Mouse (Mus musculus) activated CD4-positive, CD25-positive, alpha-beta regulatory T cell (primary cell): Measurements from ENCODE around the gene ccdc198. TPM values are rescaled to one million over a fixed set of nuclear protein-coding genes. Genes with fewer than 3 reads are reported as not detected.

Source experiments
- polyA plus RNA-seq, 2 experiments: library from polyadenylated mRNA; unstranded; fragments of 100-300 nt; shearing (Covaris generic); gene quantifications; one replicate each; pipeline ENCODE4 v1.2.1; 2017

The ccdc198 gene
- polyA plus RNA-seq: under 1 TPM in 1 of 2 experiments, not detected in 1; 0.36 TPM

GRCm38 (mm10) chr14:49245126-49245714 is at the start of gene ccdc198:
ccdc198 (minus strand) TSS chr14:49245474.

GRCm38 (mm10) chr14:49171867-49172581 is 73.2 kb downstream of the ccdc198 start, which contains the start of gene Naa30:
Naa30 (plus strand) TSS chr14:49172226.

Other genes starting within 250 kb of the ccdc198 start
- 10 to 100 TPM; 39.9 to 55.3 TPM for gene Ap5m1, start 179.4 kb downstream of the ccdc198 start, polyA plus RNA-seq
- gene Exoc5, start 178.8 kb downstream of the ccdc198 start, polyA plus RNA-seq: 10 to 100 TPM; 70.4 to 74.5 TPM
- gene Naa30, start 73.2 kb downstream of the ccdc198 start, polyA plus RNA-seq: 10 to 100 TPM; 30.0 to 40.5 TPM